Mouse (Mus musculus) embryonic facial prominence, embryonic 11.5 days (tissue): ENCODE measurements around the gene Ehd2. TPM values are rescaled to one million over a fixed set of nuclear protein-coding genes. Genes with fewer than 3 reads are reported as not detected.

Experiments used
- ATAC-seq: fragments of 200-750 bp; cut with Nextera tagmentation; replicated peaks from 2 replicates; pipeline ENCODE4 v1.8.0; 2017; ENCODE audit warnings: low read depth; ENCODE audit not compliant: insufficient number of reproducible peaks, low FRiP score, low TSS enrichment
- DNase-seq: peaks from one replicate; pipeline ENCODE4 v3.0.0-alpha.2; 2015; ENCODE audit warnings: low spot score
- H3K27ac ChIP-seq: fragments of 300-500 bp; sonication (generic); replicated peaks from 2 replicates; pipeline ENCODE4 v1.5.1; 2014; ENCODE audit warnings: mild to moderate bottlenecking, low read depth, low read length, control low read depth
- H3K27me3 ChIP-seq: fragments of 300-500 bp; sonication (generic); 2 replicates; pipeline ENCODE4 v1.6.1; 2014; ENCODE audit warnings: mild to moderate bottlenecking, low read length, moderate library complexity, mixed read lengths; ENCODE audit not compliant: control insufficient read depth, insufficient read depth
- H3K36me3 ChIP-seq: fragments of 300-500 bp; sonication (generic); replicated peaks from 2 replicates; pipeline ENCODE4 v1.6.1; 2014; ENCODE audit warnings: low read depth, mild to moderate bottlenecking, low read length, moderate library complexity, mixed read lengths; ENCODE audit not compliant: control insufficient read depth, insufficient read depth
- H3K4me1 ChIP-seq: fragments of 300-500 bp; sonication (generic); 2 replicates; pipeline ENCODE4 v1.6.1; 2014; ENCODE audit warnings: low read length, mixed read lengths; ENCODE audit not compliant: control insufficient read depth, insufficient read depth
- H3K4me2 ChIP-seq: fragments of 300-500 bp; sonication (generic); 2 replicates; pipeline ENCODE4 v1.6.1; 2014; ENCODE audit warnings: low read depth, mild to moderate bottlenecking, control low read depth, low read length, moderate library complexity
- H3K4me3 ChIP-seq: fragments of 300-500 bp; sonication (generic); 2 replicates; pipeline ENCODE4 v1.5.1; 2014; ENCODE audit warnings: low read depth, low read length, control low read depth
- H3K9ac ChIP-seq: fragments of 300-500 bp; sonication (generic); replicated peaks from 2 replicates; pipeline ENCODE4 v1.6.1; 2014; ENCODE audit warnings: mild to moderate bottlenecking, control low read depth, low read length
- H3K9me3 ChIP-seq: fragments of 300-500 bp; sonication (generic); replicated peaks from 2 replicates; pipeline ENCODE4 v1.6.1; 2016; ENCODE audit warnings: mild to moderate bottlenecking, low read length, inconsistent platforms, mixed read lengths; ENCODE audit not compliant: control insufficient read depth
- WGBS: fragments of 180-500 bp; shearing (Covaris S2); extraction: QIAGEN DNeasy Blood & Tissue Kit; methylation state at CpG from one replicate; pipeline ENCODE4 v1.1.7; 2014; 5-methylcytosine and 5-hydroxymethylcytosine counted together
- polyA plus RNA-seq: library from polyadenylated mRNA; unstranded; fragments of >200 nt; fragmentation: Nextera tagmentation; extraction: Ambion mirVana; gene quantifications from 2 replicates; pipeline ENCODE4 v1.2.1, GENCODE M21; 2014

Gene Ehd2
- polyA plus RNA-seq, 1 experiment from 2014 or later = 10.6 TPM

DNA sequence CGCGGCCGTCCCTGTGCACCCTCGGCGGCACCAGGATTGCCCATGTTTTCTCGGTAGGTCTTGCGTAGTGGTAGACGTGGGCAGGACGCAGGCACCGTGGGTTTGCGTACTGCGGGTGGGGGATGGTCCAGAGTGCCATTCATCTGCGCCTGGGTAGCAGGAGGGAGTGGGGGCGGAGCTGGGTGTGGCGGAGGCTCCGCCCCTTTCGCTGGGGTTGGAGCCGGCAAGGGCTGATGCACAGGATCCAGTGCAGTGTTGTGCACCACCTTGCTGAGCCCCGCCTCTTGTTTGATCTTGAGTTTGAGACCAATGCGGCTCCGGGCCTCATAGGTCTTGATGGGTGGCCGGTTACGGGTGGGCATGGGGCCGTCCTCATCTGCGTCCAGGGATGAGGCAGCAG lies 4.9 kb upstream of the Ehd2 start:
- no peaks in the 10 kb centered on the region for H3K27me3 ChIP-seq
- ATAC-seq (no peak), DNase-seq (no peak)
- H3K4me1 ChIP-seq = no peaks in the 10 kb centered on the region
- H3K9me3 ChIP-seq = no peaks in the 10 kb centered on the region
- peaks cover 13% of the 10 kb centered on the region for H3K36me3 ChIP-seq
- H3K27ac ChIP-seq = no peak overlapping the region
- H3K9ac ChIP-seq = no peak overlapping the region
- 65% methylated on average over 25 of the region's 25 CpGs for WGBS
- no peak overlapping the region for H3K4me3 ChIP-seq
- no peak overlapping the region for H3K4me2 ChIP-seq

DNA sequence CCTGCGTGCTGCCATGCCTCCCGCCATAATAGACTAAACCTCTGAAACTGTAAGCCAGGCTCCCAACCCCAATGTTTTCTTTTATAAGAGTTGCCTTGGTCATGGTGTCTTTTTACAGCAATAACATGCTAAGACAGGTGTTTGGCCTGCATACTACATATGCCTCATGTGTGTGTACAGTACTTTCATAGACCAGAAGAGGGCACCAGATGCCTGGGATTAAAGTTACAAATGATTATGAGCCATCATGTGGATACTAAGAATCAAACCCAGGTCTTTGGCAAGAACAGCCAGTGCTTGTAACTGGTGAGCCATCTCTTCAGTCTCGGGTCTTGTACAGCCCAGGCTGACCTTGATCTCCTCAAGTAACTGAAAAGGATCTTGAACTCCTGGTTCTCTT lies 2.3 kb upstream of the Ehd2 start:
- 87% methylated on average over 3 of the region's 3 CpGs for WGBS
- H3K9me3 ChIP-seq = no peaks in the 10 kb centered on the region

DNA sequence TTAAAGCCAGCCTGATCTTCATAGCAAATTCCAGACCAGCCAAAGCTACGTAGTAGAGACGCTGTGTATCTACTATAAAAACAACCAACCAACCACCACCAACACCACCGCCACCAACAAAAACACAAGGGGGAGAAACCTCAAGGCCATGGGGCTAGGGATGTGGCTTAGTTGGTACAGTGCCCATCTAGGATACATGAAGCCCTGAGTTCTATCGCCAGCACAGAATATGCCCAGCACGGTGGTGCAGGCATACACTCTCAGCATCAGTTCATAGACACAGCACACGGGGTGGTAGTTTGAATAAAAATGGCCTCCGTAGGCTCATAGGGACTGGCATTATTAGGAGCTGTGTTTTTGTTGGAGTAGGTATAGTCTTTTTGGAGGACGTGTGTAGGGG lies 955 bp upstream of the Ehd2 start:
- no peaks in the 10 kb centered on the region for H3K27me3 ChIP-seq
- no peaks in the 10 kb centered on the region for H3K4me1 ChIP-seq
- no peak overlapping the region for H3K27ac ChIP-seq
- H3K4me3 ChIP-seq = no peak overlapping the region
- no peak for ATAC-seq
- peaks cover 9% of the 10 kb centered on the region for H3K36me3 ChIP-seq
- 89% methylated on average over 8 of the region's 8 CpGs for WGBS
- no peak overlapping the region for H3K9ac ChIP-seq
- no peak for DNase-seq
- no peaks in the 10 kb centered on the region for H3K9me3 ChIP-seq
- no peak overlapping the region for H3K4me2 ChIP-seq

More for the DNA sequence above, 2.3 kb upstream of the Ehd2 start:
- Histone ChIP-seq H3K4me2 (no peak overlapping the region), H3K36me3 (peaks cover 13% of the 10 kb centered on the region), H3K27ac (no peak overlapping the region), H3K4me3 (no peak overlapping the region), H3K9ac (no peak overlapping the region), H3K4me1 (no peaks in the 10 kb centered on the region), H3K27me3 (no peaks in the 10 kb centered on the region)
- ATAC-seq (no peak), DNase-seq (no peak)

DNA sequence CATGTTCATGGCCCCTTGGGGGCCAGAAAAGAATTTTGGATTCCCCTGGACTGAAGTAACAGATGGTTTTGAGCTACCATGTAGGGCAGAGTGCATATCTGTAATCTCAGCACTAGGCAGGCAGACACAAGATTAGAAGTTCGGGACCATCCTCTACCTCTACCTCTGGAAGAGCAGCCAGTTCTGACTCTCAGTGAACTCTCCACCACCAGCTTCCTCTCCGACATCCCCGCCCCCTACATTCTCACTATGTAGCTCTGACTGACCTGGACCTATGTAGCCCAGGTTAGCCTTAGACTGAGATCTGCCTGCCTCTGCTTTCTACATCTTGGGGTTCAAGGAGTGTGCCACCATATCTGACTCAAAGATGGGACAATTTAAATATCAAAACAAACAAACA lies 878 bp downstream of the Ehd2 start:
- no peak overlapping the region for H3K4me3 ChIP-seq

DNA sequence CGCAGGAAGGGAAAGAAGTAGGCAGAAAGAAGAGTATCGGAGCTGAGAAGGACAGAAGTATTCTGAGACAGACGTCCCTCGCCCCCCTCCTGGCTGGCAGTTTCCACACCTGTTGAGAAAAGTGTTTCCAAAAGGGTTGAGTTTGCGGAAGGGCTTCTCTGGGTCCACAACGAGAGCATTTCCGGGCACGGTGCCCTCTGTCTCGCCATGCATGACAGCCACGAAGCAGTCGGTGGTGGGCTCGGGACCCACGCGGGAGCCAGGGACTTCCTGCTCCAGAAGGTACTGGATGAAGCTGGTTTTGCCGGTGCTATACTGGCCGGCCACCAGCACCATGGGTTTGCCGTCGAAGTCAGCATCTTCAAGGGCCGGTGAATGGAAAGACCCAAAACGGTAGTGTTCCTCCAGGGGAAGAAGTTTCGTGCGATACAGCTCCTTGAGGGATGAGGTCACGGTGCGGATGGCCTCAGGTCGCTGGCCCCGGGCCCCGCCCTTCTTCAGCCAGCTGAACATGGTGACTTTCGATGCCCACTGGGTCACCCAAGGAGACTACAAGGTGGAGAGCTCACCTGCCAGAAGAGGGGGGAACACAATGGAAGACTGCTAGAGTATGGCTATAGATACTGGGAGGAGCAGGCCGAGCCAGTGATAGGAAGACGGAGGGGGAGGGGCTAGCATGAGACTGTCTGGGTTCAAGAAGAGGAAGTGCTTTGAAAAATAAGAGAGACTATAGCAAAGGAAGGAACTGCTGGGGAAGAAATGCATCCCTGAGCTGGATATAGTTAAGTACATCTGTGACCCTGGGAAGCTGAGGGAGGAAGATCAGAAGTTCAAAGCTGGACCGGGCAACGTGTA lies 3.3 kb downstream of the Ehd2 start:
- DNase-seq = no peak
- no peaks in the 10 kb centered on the region for H3K36me3 ChIP-seq
- no peak overlapping the region for H3K27ac ChIP-seq
- no peaks in the 10 kb centered on the region for H3K4me1 ChIP-seq
- H3K9me3 ChIP-seq = no peaks in the 10 kb centered on the region
- no peaks in the 10 kb centered on the region for H3K27me3 ChIP-seq
- 84% methylated on average over 32 of the region's 32 CpGs for WGBS
- H3K9ac ChIP-seq = no peak overlapping the region
- ATAC-seq = no peak
- no peak overlapping the region for H3K4me3 ChIP-seq
- no peak overlapping the region for H3K4me2 ChIP-seq

More for the DNA sequence above, 878 bp downstream of the Ehd2 start:
- no peaks in the 10 kb centered on the region for H3K27me3 ChIP-seq
- H3K9me3 ChIP-seq = no peaks in the 10 kb centered on the region
- WGBS = 78% methylated on average over 3 of the region's 3 CpGs
- no peak overlapping the region; the same call in 1 of the 2 replicates for H3K4me2 ChIP-seq
- no peak for DNase-seq
- no peaks in the 10 kb centered on the region for H3K4me1 ChIP-seq
- no peaks in the 10 kb centered on the region for H3K36me3 ChIP-seq
- H3K27ac ChIP-seq = no peak overlapping the region
- no peak overlapping the region for H3K9ac ChIP-seq
- no peak for ATAC-seq

DNA sequence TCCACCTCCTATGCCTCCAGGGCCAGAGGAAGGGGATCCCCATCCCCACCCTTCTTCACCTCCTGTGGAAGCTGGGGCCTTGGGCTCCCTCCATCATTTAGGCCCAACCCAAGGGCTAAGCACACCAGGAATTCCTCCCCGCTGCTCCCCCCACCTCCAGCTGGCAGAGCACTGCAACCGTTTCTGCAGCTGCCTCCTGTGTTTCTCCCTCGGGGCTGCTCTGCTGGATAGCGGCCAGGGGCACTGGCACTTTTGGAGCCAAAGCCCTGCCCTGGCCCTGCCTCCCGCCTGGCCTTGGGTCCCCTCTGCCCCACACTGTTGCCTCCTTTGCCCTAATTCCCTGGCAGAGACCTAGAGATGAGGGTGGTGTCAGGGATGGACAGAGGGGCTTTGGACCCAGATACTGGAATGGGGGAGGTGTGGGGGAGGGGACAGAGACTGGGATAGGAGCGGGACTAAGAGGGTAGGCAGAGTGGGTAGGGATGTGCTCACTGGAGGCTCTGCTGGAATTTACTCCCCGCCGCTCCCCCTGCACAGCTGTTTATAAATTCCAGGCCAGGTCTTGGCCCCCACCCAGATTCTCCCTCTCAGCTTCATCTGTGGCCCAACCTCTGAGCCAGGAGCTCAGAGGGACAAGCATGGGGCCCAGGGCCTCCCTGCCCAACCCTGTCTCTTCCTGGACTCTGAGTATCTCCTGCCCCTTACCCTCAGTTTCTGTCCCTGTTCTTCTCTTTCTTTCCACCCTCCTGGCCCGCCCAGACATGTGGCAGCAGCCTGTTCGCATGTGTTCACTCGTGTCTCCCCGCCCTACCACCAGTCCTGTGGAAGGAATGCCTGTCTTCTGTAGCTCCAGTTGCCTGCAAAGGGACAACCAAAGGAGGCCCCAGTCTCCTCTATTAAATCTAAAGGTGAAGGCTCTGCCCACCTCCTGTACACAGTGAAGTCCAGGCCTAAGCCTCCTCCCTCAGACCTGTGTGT lies 4.8 kb downstream of the Ehd2 start:
- Histone ChIP-seq H3K27ac (peak overlapping the region; percentile 31), H3K9ac (no peak overlapping the region), H3K27me3 (no peaks in the 10 kb centered on the region), H3K4me1 (no peaks in the 10 kb centered on the region), H3K36me3 (no peaks in the 10 kb centered on the region), H3K9me3 (no peaks in the 10 kb centered on the region), H3K4me3 (no peak overlapping the region), H3K4me2 (0 out of 2 replicates have a peak overlapping the region, but pooled peaks have one; percentile 2)
- DNase-seq (peak; percentile 50), ATAC-seq (0 out of 2 replicates have a peak, but pooled peaks have one; percentile 21)
- 24% methylated on average over 12 of the region's 12 CpGs for WGBS

DNA sequence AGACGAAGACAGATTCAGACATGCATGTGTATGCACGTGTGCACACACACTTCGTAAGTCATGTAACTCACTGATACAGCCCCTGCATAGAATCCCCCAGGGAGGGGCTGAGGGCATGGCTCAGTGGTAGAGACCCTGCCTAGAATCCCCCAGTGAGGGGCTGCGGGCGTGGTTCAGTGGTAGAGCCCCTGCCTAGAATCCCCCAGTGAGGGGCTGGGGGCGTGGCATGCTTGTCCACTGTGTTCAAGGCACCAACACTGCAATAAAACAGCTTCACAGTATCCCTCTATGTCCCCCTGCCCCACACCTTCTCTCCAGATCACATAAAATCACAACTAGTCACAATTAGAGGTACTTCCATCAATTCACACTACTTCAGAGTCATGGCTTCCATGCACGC lies 5.6 kb downstream of the Ehd2 start:
- Histone ChIP-seq H3K9ac (no peak overlapping the region), H3K4me1 (no peaks in the 10 kb centered on the region), H3K36me3 (no peaks in the 10 kb centered on the region), H3K4me3 (no peak overlapping the region), H3K27ac (no peak overlapping the region), H3K4me2 (no peak overlapping the region), H3K27me3 (no peaks in the 10 kb centered on the region), H3K9me3 (no peaks in the 10 kb centered on the region)
- WGBS = 94% methylated on average over 7 of the region's 7 CpGs
- DNase-seq (no peak), ATAC-seq (no peak)
